Mouse (Mus musculus) liver, postnatal 0 days (tissue): ENCODE measurements at regions not wholly inside any gene's neighbourhood (a gene's known extent, or its start where the extent isn't known, plus 50 kb on each side); places are given as distances from the start of the nearest gene placed in this dataset.

Experiments used
- ATAC-seq: fragments of 200-750 bp; cut with Nextera tagmentation; 2 replicates; pipeline ENCODE4 v1.8.0; 2017; ENCODE audit warnings: mild to moderate bottlenecking, moderate library complexity
- DNase-seq: peaks from one replicate; pipeline ENCODE4 v3.0.0-alpha.2; 2016
- H3K27ac ChIP-seq: fragments of 300-500 bp; sonication (generic); 2 replicates; pipeline ENCODE4 v1.5.1; 2014; ENCODE audit warnings: antibody characterized with exemption, moderate library complexity, mild to moderate bottlenecking, low read depth
- H3K27me3 ChIP-seq: fragments of 300-500 bp; sonication (generic); 2 replicates; pipeline ENCODE4 v1.6.1; 2014; ENCODE audit warnings: low read length, control low read depth, mixed read lengths; ENCODE audit not compliant: insufficient read depth
- H3K36me3 ChIP-seq: fragments of 300-500 bp; sonication (generic); replicated peaks from 2 replicates; pipeline ENCODE4 v1.6.1; 2014; ENCODE audit warnings: mild to moderate bottlenecking, control low read depth, low read length, moderate library complexity, mixed read lengths; ENCODE audit not compliant: insufficient read depth
- H3K4me1 ChIP-seq: fragments of 300-500 bp; sonication (generic); 2 replicates; pipeline ENCODE4 v1.6.1; 2014; ENCODE audit warnings: antibody characterized with exemption, mild to moderate bottlenecking, control low read depth; ENCODE audit not compliant: insufficient read depth
- H3K4me2 ChIP-seq: fragments of 300-500 bp; sonication (generic); 2 replicates; pipeline ENCODE4 v1.6.1; 2014; ENCODE audit warnings: low read depth, mild to moderate bottlenecking, low read length, moderate library complexity, mixed read lengths
- H3K4me3 ChIP-seq: fragments of 300-500 bp; sonication (generic); 2 replicates; pipeline ENCODE4 v1.5.1; 2014; ENCODE audit warnings: low read depth, low read length
- H3K9ac ChIP-seq: fragments of 300-500 bp; sonication (generic); replicated peaks from 2 replicates; pipeline ENCODE4 v1.6.1; 2014; ENCODE audit warnings: mild to moderate bottlenecking, moderate library complexity
- H3K9me3 ChIP-seq: fragments of 300-500 bp; sonication (generic); 2 replicates; pipeline ENCODE4 v1.6.1; 2016; ENCODE audit warnings: mild to moderate bottlenecking, control low read depth, low read length, mixed read lengths
- CTCF ChIP-seq: sonication (generic); IDR thresholded peaks from 2 replicates; pipeline ENCODE4 v1.5.1; 2016; ENCODE audit warnings: antibody characterized with exemption, low read depth
- EP300 ChIP-seq: IDR thresholded peaks from 2 replicates; pipeline ENCODE4 v1.6.1; 2016; ENCODE audit warnings: antibody characterized with exemption, low read depth, mild to moderate bottlenecking
- WGBS: fragments of 180-500 bp; shearing (Covaris S2); extraction: QIAGEN DNeasy Blood & Tissue Kit; methylation state at CpG from one replicate; pipeline ENCODE4 v1.1.7; 2014; ENCODE audit not compliant: insufficient replicate concordance; 5-methylcytosine and 5-hydroxymethylcytosine counted together

DNA sequence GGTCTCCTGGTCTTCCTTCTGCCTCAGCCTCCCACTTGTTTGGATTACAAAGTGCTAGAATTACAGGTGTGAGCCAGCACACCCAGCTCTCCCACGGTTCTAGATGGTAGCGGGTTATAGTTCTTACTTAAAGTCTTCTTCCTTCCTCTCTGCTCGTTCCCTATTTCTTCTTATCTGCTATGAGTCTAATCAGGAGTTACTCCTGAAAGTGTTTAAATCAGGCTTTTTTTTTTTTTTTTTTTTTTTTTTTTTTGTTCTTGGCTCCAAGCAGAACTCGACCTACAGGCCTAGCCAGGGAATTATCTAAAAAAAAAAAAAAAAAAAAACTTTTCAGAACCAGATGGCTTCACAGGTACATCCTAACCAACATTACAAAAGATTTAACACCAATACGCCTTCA lies 66.0 kb upstream of the Gm9887 start:
- Histone ChIP-seq H3K4me2 (no peak overlapping the region), H3K9ac (no peak overlapping the region), H3K36me3 (no peaks in the 10 kb centered on the region), H3K4me1 (no peaks in the 10 kb centered on the region), H3K4me3 (no peak overlapping the region), H3K9me3 (peaks cover 5% of the 10 kb centered on the region; the same call in 1 of the 2 replicates), H3K27ac (no peak overlapping the region), H3K27me3 (no peaks in the 10 kb centered on the region)
- no peak for TF ChIP-seq EP300
- no peak for TF ChIP-seq CTCF
- WGBS: 58% methylated on average over 5 of the region's 5 CpGs
- DNase-seq (no peak), ATAC-seq (no peak)

DNA sequence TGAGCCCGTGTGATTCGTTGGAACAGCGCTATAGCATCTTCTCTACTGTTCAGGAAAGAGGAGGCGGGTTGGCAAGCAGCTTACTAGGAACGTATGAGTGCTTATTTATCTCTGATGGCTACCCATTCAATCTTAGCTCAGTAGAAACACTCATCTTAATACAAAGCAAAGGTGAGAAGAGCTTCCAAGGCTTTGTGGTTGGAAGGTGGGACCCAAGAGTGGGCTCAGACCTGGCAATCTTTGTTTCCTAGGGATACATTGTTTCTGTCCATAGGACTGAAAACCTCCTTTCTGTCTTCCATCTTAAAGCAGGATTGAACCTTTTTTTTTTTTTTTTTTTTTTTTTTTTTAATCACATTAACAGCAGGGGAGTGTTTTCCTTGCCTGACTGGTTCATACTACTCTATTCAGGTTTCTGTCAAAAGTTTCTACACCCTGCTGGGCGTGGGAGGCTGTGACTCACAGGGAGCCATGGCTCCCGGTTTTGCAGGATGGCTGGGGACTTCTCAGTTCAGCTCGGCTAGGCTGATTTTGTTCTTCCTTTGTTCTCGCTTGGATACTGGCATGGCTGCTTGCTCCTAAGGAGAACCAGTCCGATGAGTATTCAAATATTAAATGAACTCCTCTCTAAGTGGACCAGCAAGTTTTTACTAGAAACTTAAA lies 64.7 kb upstream of the Gm9887 start:
- H3K4me3 ChIP-seq: no peak overlapping the region
- H3K36me3 ChIP-seq: no peaks in the 10 kb centered on the region
- H3K4me2 ChIP-seq: no peak overlapping the region
- TF ChIP-seq EP300 (no peak), CTCF (no peak)
- no peak for ATAC-seq
- WGBS: 67% methylated on average over 10 of the region's 10 CpGs
- no peaks in the 10 kb centered on the region for H3K4me1 ChIP-seq
- no peak for DNase-seq
- peaks cover 5% of the 10 kb centered on the region; the same call in 1 of the 2 replicates for H3K9me3 ChIP-seq
- H3K9ac ChIP-seq: no peak overlapping the region
- no peak overlapping the region for H3K27ac ChIP-seq
- H3K27me3 ChIP-seq: no peaks in the 10 kb centered on the region

DNA sequence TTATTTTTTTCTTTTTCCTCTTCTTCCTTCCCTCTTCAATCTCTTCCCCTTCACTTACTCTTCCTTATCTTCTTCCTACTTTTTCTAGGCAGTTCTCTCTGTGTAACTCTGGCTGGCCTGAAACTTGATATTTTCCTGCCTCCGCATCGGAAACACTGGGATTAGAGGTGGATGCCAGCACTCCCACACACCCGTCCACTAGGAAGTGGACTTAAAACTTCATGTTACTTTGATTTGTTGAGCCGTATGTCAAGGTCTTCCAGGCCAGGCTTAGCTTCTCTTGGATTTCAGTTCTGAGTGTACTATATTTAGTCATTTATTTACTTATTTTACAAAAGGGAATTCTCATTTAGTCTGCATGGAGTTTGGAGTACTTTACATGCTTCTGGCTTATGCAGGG lies 62.1 kb upstream of the Gm9887 start:
- H3K4me1 ChIP-seq: no peaks in the 10 kb centered on the region
- no peak for TF ChIP-seq EP300
- TF ChIP-seq CTCF: no peak

DNA sequence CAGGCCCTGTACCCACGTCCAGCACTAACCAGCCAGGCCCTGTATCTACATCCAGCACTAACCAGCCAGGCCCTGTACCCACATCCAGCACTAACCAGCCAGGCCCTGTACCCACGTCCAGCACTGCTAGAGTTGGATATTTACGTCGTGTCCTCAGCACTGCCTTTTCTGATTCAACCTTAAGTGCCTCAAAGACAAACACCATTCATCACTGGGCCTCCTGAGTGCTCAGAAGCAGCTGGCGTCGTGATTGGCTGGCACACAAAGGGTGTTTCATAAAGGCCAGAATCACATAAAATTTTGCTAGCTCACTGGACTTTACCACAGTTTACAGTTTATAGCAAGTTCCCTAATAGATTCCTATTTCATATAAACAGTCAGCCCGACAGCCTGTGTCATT lies 59.8 kb upstream of the Gm9887 start:
- no peak overlapping the region for H3K4me2 ChIP-seq
- H3K27ac ChIP-seq: no peak overlapping the region
- ATAC-seq (no peak), DNase-seq (no peak)
- H3K9me3 ChIP-seq: peaks cover 5% of the 10 kb centered on the region; the same call in 1 of the 2 replicates
- no peak overlapping the region for H3K4me3 ChIP-seq
- no peak overlapping the region for H3K9ac ChIP-seq
- WGBS: 69% methylated on average over 7 of the region's 7 CpGs
- no peaks in the 10 kb centered on the region for H3K36me3 ChIP-seq
- TF ChIP-seq CTCF (no peak), EP300 (no peak)
- no peaks in the 10 kb centered on the region for H3K27me3 ChIP-seq
- no peaks in the 10 kb centered on the region for H3K4me1 ChIP-seq

More for the DNA sequence above, 62.1 kb upstream of the Gm9887 start:
- Histone ChIP-seq H3K9ac (no peak overlapping the region), H3K27ac (no peak overlapping the region), H3K4me3 (no peak overlapping the region), H3K4me2 (no peak overlapping the region), H3K9me3 (peaks cover 5% of the 10 kb centered on the region; the same call in 1 of the 2 replicates), H3K27me3 (no peaks in the 10 kb centered on the region), H3K36me3 (no peaks in the 10 kb centered on the region)
- ATAC-seq: no peak
- DNase-seq: no peak
- 77% methylated on average over 4 of the region's 4 CpGs for WGBS

DNA sequence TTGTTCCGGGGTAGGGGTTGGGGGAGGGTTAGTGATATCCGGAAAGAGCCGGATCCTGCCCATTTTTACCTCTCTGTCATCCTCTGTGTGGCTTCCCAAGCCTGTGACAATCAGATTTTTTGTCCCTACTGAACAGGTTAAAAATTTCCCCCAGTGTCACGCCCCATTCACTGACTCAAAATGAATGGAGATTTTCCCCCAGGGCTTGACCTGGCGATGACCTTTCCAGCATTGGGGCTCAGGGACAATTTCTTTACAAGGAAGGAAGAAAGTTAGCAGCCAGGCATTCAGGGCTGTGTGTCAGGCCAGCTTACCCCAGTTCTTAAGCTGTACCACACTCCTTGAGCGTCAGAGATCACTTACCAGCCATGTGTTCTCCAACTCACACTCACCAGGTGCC lies 55.9 kb upstream of the Gm9887 start:
- Histone ChIP-seq H3K9ac (no peak overlapping the region), H3K36me3 (no peaks in the 10 kb centered on the region), H3K4me1 (peaks cover 2% of the 10 kb centered on the region; the same call in 1 of the 2 replicates), H3K9me3 (no peaks in the 10 kb centered on the region), H3K4me2 (no peak overlapping the region), H3K27me3 (no peaks in the 10 kb centered on the region), H3K27ac (no peak overlapping the region), H3K4me3 (no peak overlapping the region)
- WGBS: 78% methylated on average over 6 of the region's 6 CpGs
- DNase-seq: no peak
- TF ChIP-seq CTCF (no peak), EP300 (no peak)
- no peak for ATAC-seq

DNA sequence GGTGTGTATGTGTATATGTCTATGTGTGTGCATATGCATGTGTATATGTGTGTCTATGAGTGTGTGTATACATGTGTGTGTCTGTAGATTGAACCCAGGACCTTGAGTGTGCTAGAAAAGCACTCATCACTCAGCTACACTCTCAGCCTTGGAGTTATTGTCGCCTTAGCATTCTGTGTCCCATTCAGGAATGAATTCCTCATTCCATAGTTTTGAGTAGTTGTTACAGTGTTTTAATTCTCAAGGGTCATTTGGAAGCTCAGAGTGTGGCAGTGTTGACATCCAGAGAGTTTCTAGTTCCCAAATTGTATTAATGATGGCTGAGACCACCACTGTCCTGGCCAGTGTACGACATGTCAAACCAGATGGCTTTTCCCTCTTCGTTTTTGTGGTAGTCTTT lies 53.4 kb upstream of the Gm9887 start:
- Histone ChIP-seq H3K36me3 (no peaks in the 10 kb centered on the region), H3K9me3 (no peaks in the 10 kb centered on the region), H3K27me3 (no peaks in the 10 kb centered on the region), H3K4me3 (no peak overlapping the region), H3K4me2 (no peak overlapping the region), H3K4me1 (peaks cover 5% of the 10 kb centered on the region; the same call in 1 of the 2 replicates), H3K9ac (no peak overlapping the region), H3K27ac (no peak overlapping the region)
- DNase-seq: no peak
- TF ChIP-seq CTCF (no peak), EP300 (no peak)
- no peak for ATAC-seq
- WGBS: 79% methylated on average over 3 of the region's 3 CpGs

DNA sequence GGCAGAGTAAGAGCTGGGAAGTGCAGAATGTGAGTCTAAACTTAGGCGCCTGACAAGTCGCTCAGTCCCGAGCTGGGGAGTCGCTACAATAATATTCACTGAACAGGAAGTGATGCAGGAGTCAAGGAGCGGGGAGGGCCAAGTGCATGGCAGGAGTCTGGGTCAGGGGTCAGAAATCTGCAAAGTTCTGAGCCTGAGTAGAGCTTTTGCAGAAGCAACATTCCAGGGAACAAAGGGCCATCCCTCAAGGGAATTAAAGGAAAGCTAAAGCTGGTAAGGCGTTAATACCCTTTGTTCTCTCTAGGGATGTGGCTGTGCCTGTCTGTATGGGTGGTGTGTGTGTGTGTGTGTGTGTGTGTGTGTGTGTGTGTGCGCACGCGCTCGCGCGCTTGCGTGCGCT lies 52.7 kb upstream of the Gm9887 start:
- 0 out of 2 replicates have a peak overlapping the region, but pooled peaks have one; percentile 19 for H3K27ac ChIP-seq
- no peaks in the 10 kb centered on the region for H3K9me3 ChIP-seq
- no peak overlapping the region for H3K4me3 ChIP-seq
- DNase-seq: peak; percentile 20
- H3K4me2 ChIP-seq: no peak overlapping the region
- H3K27me3 ChIP-seq: no peaks in the 10 kb centered on the region
- H3K36me3 ChIP-seq: no peaks in the 10 kb centered on the region
- no peak overlapping the region for H3K9ac ChIP-seq
- TF ChIP-seq EP300: no peak
- no peak for TF ChIP-seq CTCF
- peaks cover 5% of the 10 kb centered on the region; the same call in 1 of the 2 replicates for H3K4me1 ChIP-seq
- ATAC-seq: no peak
- 63% methylated on average over 14 of the region's 14 CpGs for WGBS
